In genomic region chr2:59774374-59774773, GRCm38 (mm10) we compare ENCODE assay signal across 25 mouse cellular contexts.
A peak's percentile ranks its signal among the peaks of the same experiment; 100 is the strongest.
DNase-seq lines count a peak whose midpoint lies in the region; ATAC-seq and TF ChIP-seq lines count a peak whose summit lies in the region.
"Had no signal": no experiment of that assay in that cellular context is flagged by ENCODE, and none has a peak within 500 bp of the region (broad histone marks: within the 10 kb centered on the region; RNA-seq: fewer than 3 reads in every experiment).

No protein-coding gene starts in this region.

- H3K27ac ChIP-seq in intestine, postnatal 0 days (ENCODE audit: low read depth, low read length), result peak overlapping the region; percentile 28; the same call in 1 of the 2 replicates
- no peak overlapping the region for H3K27ac ChIP-seq in intestine, embryonic 15.5 days
- H3K27ac ChIP-seq in lung, embryonic 15.5 days, result peak overlapping the region; percentile 74
- peak overlapping the region; percentile 3 for H3K27ac ChIP-seq in ES-Bruce4 (ENCODE audit: insufficient read depth, low read length)
- H3K27ac ChIP-seq: embryonic facial prominence, embryonic 13.5 days; forebrain, embryonic 13.5 days; forebrain, embryonic 15.5 days had no signal

- no peak overlapping the region for H3K9ac ChIP-seq in intestine, postnatal 0 days (ENCODE audit: low read depth, low read length)
- H3K9ac ChIP-seq in intestine, embryonic 15.5 days, result no peak overlapping the region
- no peak overlapping the region for H3K9ac ChIP-seq in lung, embryonic 15.5 days
- no peak overlapping the region for H3K9ac ChIP-seq in ES-Bruce4 (ENCODE audit: low read depth, poor library complexity, severe bottlenecking)
- H3K9ac ChIP-seq: embryonic facial prominence, embryonic 13.5 days; embryonic facial prominence, embryonic 15.5 days; forebrain, embryonic 13.5 days; forebrain, embryonic 15.5 days had no signal

- H3K4me1 ChIP-seq in intestine, postnatal 0 days (replicated peaks; ENCODE audit: control insufficient read depth, insufficient read depth, low read length), result no peaks in the 10 kb centered on the region
- peaks cover 24% of the 10 kb centered on the region for H3K4me1 ChIP-seq in intestine, embryonic 15.5 days (replicated peaks)
- peaks cover 51% of the 10 kb centered on the region for H3K4me1 ChIP-seq in lung, embryonic 15.5 days
- H3K4me1 ChIP-seq in ES-Bruce4 (ENCODE audit: control insufficient read depth, insufficient read depth, low read length), result peaks cover 12% of the 10 kb centered on the region

- DNase-seq in lung, postnatal 36 days, result no peak
- peak; percentile 64 for DNase-seq in gonadal fat pad, adult 2 months (ENCODE audit: low read depth)
- DNase-seq in right cerebral cortex, postnatal 4 days, result no peak
- DNase-seq: adrenal gland, adult 2 months; adrenal gland, postnatal 10 days; adrenal gland, postnatal 25 days; B cell, adult 2 months; cerebellum, adult 11 months; cerebellum, adult 18-20 months; cerebellum, adult 8-10 months; cerebellum, adult 9-11 months; cerebellum, postnatal 14 days; cerebellum, postnatal 36 days; embryo, embryonic 11 days had no signal

- TF ChIP-seq POLR2A in ES-Bruce4 (IDR thresholded peaks at IDR 0.05; ENCODE audit: insufficient read depth, low read length), result no peak

- H3K36me3 ChIP-seq in intestine, postnatal 0 days (ENCODE audit: control insufficient read depth, insufficient read depth), result peaks cover 9% of the 10 kb centered on the region; the same call in 1 of the 2 replicates
- H3K36me3 ChIP-seq in intestine, embryonic 15.5 days, result no peaks in the 10 kb centered on the region
- peaks cover 10% of the 10 kb centered on the region for H3K36me3 ChIP-seq in lung, embryonic 15.5 days
- H3K36me3 ChIP-seq in ES-Bruce4 (ENCODE audit: control insufficient read depth, insufficient read depth, low read length, poor library complexity, severe bottlenecking), result no peaks in the 10 kb centered on the region
- H3K36me3 ChIP-seq: forebrain, embryonic 15.5 days had no signal

- no peaks in the 10 kb centered on the region for H3K27me3 ChIP-seq in intestine, postnatal 0 days (replicated peaks; ENCODE audit: control insufficient read depth, insufficient read depth, low read length)
- H3K27me3 ChIP-seq in intestine, embryonic 15.5 days (replicated peaks), result no peaks in the 10 kb centered on the region
- no peaks in the 10 kb centered on the region for H3K27me3 ChIP-seq in lung, embryonic 15.5 days
- H3K27me3 ChIP-seq in ES-Bruce4 (ENCODE audit: control insufficient read depth, insufficient read depth, low read length, poor library complexity, severe bottlenecking), result no peaks in the 10 kb centered on the region
- H3K27me3 ChIP-seq: CH12.LX; embryonic facial prominence, embryonic 13.5 days; embryonic facial prominence, embryonic 15.5 days; forebrain, embryonic 13.5 days; forebrain, embryonic 15.5 days had no signal

- 84% methylated on average over 6 of the region's 6 CpGs for WGBS in intestine, postnatal 0 days
- 91% methylated on average over 6 of the region's 6 CpGs for WGBS in intestine, embryonic 15.5 days
- 66% methylated on average over 6 of the region's 6 CpGs for WGBS in lung, embryonic 15.5 days

- no peak for TF ChIP-seq EP300 in ES-Bruce4 (IDR thresholded peaks at IDR 0.05; ENCODE audit: insufficient read depth, low read depth, low read length)

- ATAC-seq in intestine, postnatal 0 days, result no peak
- ATAC-seq in intestine, embryonic 15.5 days, result no peak
- ATAC-seq in lung, embryonic 15.5 days (ENCODE audit: borderline replicate concordance, extremely low read depth, low FRiP score, low TSS enrichment), result no peak
- ATAC-seq: CD4-positive, CD25-positive, alpha-beta regulatory T cell, adult 4 months; forebrain, embryonic 13.5 days; forebrain, embryonic 15.5 days had no signal

- no peak overlapping the region for H3K4me3 ChIP-seq in intestine, postnatal 0 days (ENCODE audit: low read depth, low read length)
- H3K4me3 ChIP-seq in intestine, embryonic 15.5 days (replicated peaks), result no peak overlapping the region
- H3K4me3 ChIP-seq in lung, embryonic 15.5 days, result no peak overlapping the region
- no peak overlapping the region for H3K4me3 ChIP-seq in ES-Bruce4 (ENCODE audit: low read depth, low read length)
- H3K4me3 ChIP-seq: embryonic facial prominence, embryonic 13.5 days; embryonic facial prominence, embryonic 15.5 days; erythroblast, embryonic 14.5 days; forebrain, embryonic 13.5 days; forebrain, embryonic 15.5 days had no signal

- H3K4me2 ChIP-seq in intestine, postnatal 0 days (replicated peaks; ENCODE audit: low read depth), result no peak overlapping the region
- no peak overlapping the region for H3K4me2 ChIP-seq in intestine, embryonic 15.5 days (replicated peaks)
- no peak overlapping the region for H3K4me2 ChIP-seq in lung, embryonic 15.5 days
- H3K4me2 ChIP-seq: embryonic facial prominence, embryonic 13.5 days; embryonic facial prominence, embryonic 15.5 days; forebrain, embryonic 13.5 days; forebrain, embryonic 15.5 days had no signal

- no peak for TF ChIP-seq CTCF in intestine, postnatal 0 days (IDR thresholded peaks at IDR 0.05; ENCODE audit: low read depth)
- no peak for TF ChIP-seq CTCF in ES-Bruce4 (IDR thresholded peaks at IDR 0.05; ENCODE audit: low read depth, low read length)

- no peaks in the 10 kb centered on the region for H3K9me3 ChIP-seq in intestine, postnatal 0 days (ENCODE audit: control insufficient read depth)
- no peaks in the 10 kb centered on the region for H3K9me3 ChIP-seq in intestine, embryonic 15.5 days
- no peaks in the 10 kb centered on the region for H3K9me3 ChIP-seq in lung, embryonic 15.5 days
- no peaks in the 10 kb centered on the region for H3K9me3 ChIP-seq in ES-Bruce4 (replicated peaks; ENCODE audit: control insufficient read depth, insufficient read depth, low read length, poor library complexity, severe bottlenecking)
- H3K9me3 ChIP-seq: embryonic facial prominence, embryonic 13.5 days; embryonic facial prominence, embryonic 15.5 days; forebrain, embryonic 13.5 days; forebrain, embryonic 15.5 days had no signal
